Mouse (Mus musculus) kidney, postnatal 0 days (tissue): Measurements from ENCODE around the gene Trappc4. TPM values are rescaled to one million over a fixed set of nuclear protein-coding genes. Genes with fewer than 3 reads are reported as not detected.
"Not testable (repeated sequence)": the region's sequence is repeated elsewhere in the genome, so short reads cannot be mapped to it uniquely, and the experiment has no call there.

Experiments used
- ATAC-seq: fragments of 200-750 bp; cut with Nextera tagmentation; replicated peaks from 2 replicates; pipeline ENCODE4 v1.8.0; 2017; ENCODE audit warnings: low read depth, moderate number of reproducible peaks, moderate TSS enrichment, moderate library complexity; ENCODE audit not compliant: low FRiP score
- DNase-seq: peaks from one replicate; pipeline ENCODE4 v3.0.0-alpha.2; 2016; ENCODE audit warnings: low spot score
- H3K27ac ChIP-seq: fragments of 300-500 bp; sonication (generic); 2 replicates; pipeline ENCODE4 v1.5.1; 2014; ENCODE audit warnings: mild to moderate bottlenecking
- H3K27me3 ChIP-seq: fragments of 300-500 bp; sonication (generic); 2 replicates; pipeline ENCODE4 v1.6.1; 2014; ENCODE audit warnings: low read length, mixed read lengths; ENCODE audit not compliant: insufficient read depth
- H3K36me3 ChIP-seq: fragments of 300-500 bp; sonication (generic); 2 replicates; pipeline ENCODE4 v1.6.1; 2014; ENCODE audit warnings: low read length, mixed read lengths; ENCODE audit not compliant: insufficient read depth
- H3K4me1 ChIP-seq: fragments of 300-500 bp; sonication (generic); replicated peaks from 2 replicates; pipeline ENCODE4 v1.6.1; 2014; ENCODE audit warnings: antibody characterized with exemption, low read length, mixed read lengths; ENCODE audit not compliant: insufficient read depth
- H3K4me2 ChIP-seq: fragments of 300-500 bp; sonication (generic); 2 replicates; pipeline ENCODE4 v1.6.1; 2014; ENCODE audit warnings: mild to moderate bottlenecking, low read length, moderate library complexity, mixed read lengths
- H3K4me3 ChIP-seq: fragments of 300-500 bp; sonication (generic); replicated peaks from 2 replicates; pipeline ENCODE4 v1.5.1; 2014; ENCODE audit warnings: low read depth, low read length
- H3K9ac ChIP-seq: fragments of 300-500 bp; sonication (generic); 2 replicates; pipeline ENCODE4 v1.6.1; 2014; ENCODE audit warnings: low read depth, low read length
- H3K9me3 ChIP-seq: fragments of 300-500 bp; sonication (generic); replicated peaks from 2 replicates; pipeline ENCODE4 v1.6.1; 2016; ENCODE audit warnings: low read length, inconsistent platforms, mixed read lengths
- CTCF ChIP-seq: IDR thresholded peaks from 2 replicates; pipeline ENCODE4 v1.5.1; 2016; ENCODE audit warnings: antibody characterized with exemption, low read depth, mild to moderate bottlenecking, moderate library complexity
- WGBS: fragments of 180-500 bp; shearing (Covaris S2); extraction: QIAGEN DNeasy Blood & Tissue Kit; methylation state at CpG from one replicate; pipeline ENCODE4 v1.1.7; 2014; 5-methylcytosine and 5-hydroxymethylcytosine counted together
- polyA plus RNA-seq: library from polyadenylated mRNA; unstranded; fragments of >200 nt; fragmentation: Nextera tagmentation; extraction: Ambion mirVana; gene quantifications from 2 replicates; pipeline ENCODE4 v1.2.1, GENCODE M21; 2015

Trappc4 gene
- polyA plus RNA-seq, 1 experiment from 2014 or later = 135 TPM

GRCm38 (mm10) chr9:44435747-44436146, 28.3 kb upstream of the Trappc4 start:
- H3K9me3 ChIP-seq = no peaks in the 10 kb centered on the region
- 75% methylated on average over 6 of the region's 6 CpGs for WGBS
- no peak overlapping the region for H3K9ac ChIP-seq
- H3K36me3 ChIP-seq = no peaks in the 10 kb centered on the region
- no peak for ATAC-seq
- TF ChIP-seq CTCF = no peak
- H3K4me2 ChIP-seq = no peak overlapping the region
- no peak overlapping the region for H3K4me3 ChIP-seq
- no peak overlapping the region for H3K27ac ChIP-seq
- DNase-seq = no peak
- no peaks in the 10 kb centered on the region for H3K4me1 ChIP-seq
- no peaks in the 10 kb centered on the region for H3K27me3 ChIP-seq

DNA sequence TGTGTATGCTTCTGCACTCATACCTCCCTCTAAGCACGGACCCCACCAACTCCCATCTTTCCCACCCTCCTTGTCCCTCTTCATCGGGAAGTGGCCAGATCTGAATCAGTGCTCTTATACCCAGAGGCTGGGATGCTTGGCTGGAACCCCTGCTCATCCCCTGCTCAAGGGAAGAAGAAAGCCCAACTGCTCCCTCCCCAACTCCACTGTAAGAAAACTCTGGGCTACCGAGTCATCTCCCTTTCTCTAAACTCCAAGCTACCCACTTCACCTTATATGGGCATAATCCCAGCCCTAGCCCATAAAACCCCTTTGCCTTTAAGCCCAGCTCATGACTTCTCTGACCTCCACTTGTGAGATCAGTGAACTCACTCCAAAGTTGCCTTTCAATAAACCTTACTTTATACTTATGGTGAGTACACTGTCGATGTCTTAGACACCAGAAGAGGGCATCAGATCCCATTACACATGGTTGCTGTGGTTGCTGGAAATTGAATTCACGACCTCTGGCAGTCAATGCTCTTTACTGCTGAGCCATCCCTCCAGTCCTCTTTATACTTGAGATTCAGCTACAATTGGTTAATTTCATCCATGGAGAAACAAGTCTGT, 25.3 kb upstream of the Trappc4 start:
- peak; percentile 21; the same call in 1 of the 2 replicates for TF ChIP-seq CTCF
- Histone ChIP-seq H3K27me3 (no peaks in the 10 kb centered on the region), H3K27ac (no peak overlapping the region), H3K4me2 (no peak overlapping the region), H3K9ac (no peak overlapping the region), H3K4me1 (no peaks in the 10 kb centered on the region), H3K36me3 (no peaks in the 10 kb centered on the region), H3K9me3 (no peaks in the 10 kb centered on the region), H3K4me3 (no peak overlapping the region)
- ATAC-seq (no peak), DNase-seq (no peak)
- 38% methylated on average over 5 of the region's 5 CpGs for WGBS

DNA sequence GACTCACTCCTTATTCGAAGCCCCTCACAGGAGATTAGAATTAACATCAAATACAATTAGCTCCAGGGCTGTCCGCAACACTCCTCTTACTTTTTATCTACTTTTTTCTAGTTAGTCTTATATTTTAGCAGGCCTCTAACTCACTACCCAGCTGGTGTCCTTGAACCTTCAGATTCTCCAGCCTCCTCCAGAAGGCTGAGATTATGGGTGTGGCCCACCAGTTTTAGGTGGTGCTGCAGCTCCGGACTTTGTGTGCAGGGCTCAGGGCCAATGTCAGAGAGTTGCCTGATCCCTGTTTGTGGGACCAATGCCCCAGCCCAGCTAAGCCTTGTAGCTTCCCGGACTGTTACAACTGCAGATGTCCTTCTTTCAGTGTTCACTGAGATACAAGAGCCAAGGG, 16.2 kb upstream of the Trappc4 start:
- no peaks in the 10 kb centered on the region for H3K27me3 ChIP-seq
- no peak overlapping the region for H3K27ac ChIP-seq
- 89% methylated on average over 4 of the region's 4 CpGs for WGBS

DNA sequence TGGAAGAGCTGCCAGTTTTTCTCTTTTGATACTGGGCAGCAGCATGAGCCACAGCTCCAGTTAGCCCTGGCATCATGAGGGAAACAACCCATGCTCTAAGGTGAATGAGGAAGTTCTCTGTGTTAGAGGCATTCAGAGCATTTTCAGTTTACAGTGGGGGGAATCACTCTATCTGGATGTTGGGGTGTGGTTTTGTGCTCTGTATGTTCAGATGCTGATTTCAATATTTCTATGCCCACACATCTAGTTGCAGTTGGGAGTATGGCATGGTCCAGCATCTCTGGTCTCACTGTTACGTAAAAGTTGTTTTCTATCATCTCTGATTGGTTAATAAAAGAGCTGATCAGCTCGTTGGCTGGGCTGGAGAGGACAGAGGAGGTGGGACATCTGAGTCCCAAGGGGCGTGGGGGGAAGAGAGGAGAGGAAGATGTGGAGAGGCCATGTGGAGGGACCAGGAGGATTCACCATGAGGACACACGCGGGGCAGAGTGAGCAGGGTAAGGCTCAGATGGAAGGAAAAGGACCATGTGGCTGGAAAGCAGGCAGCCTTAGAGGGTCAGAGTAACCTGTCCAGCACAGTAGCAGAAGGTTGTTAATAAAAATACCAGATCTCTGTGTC, 13.0 kb upstream of the Trappc4 start:
- Histone ChIP-seq H3K4me2 (no peak overlapping the region), H3K9ac (no peak overlapping the region), H3K4me3 (no peak overlapping the region), H3K27ac (no peak overlapping the region), H3K4me1 (0 out of 2 replicates have a peak, but pooled peaks cover 3% of the 10 kb centered on the region), H3K27me3 (no peaks in the 10 kb centered on the region), H3K36me3 (no peaks in the 10 kb centered on the region), H3K9me3 (no peaks in the 10 kb centered on the region)
- WGBS = 69% methylated on average over 5 of the region's 5 CpGs
- no peak for DNase-seq
- no peak for TF ChIP-seq CTCF
- ATAC-seq = no peak

More for the DNA sequence above, 16.2 kb upstream of the Trappc4 start:
- DNase-seq (no peak), ATAC-seq (no peak)
- no peaks in the 10 kb centered on the region for H3K9me3 ChIP-seq
- TF ChIP-seq CTCF = no peak
- no peak overlapping the region for H3K9ac ChIP-seq
- no peak overlapping the region for H3K4me3 ChIP-seq
- H3K4me2 ChIP-seq = no peak overlapping the region
- no peaks in the 10 kb centered on the region for H3K36me3 ChIP-seq
- no peaks in the 10 kb centered on the region for H3K4me1 ChIP-seq

DNA sequence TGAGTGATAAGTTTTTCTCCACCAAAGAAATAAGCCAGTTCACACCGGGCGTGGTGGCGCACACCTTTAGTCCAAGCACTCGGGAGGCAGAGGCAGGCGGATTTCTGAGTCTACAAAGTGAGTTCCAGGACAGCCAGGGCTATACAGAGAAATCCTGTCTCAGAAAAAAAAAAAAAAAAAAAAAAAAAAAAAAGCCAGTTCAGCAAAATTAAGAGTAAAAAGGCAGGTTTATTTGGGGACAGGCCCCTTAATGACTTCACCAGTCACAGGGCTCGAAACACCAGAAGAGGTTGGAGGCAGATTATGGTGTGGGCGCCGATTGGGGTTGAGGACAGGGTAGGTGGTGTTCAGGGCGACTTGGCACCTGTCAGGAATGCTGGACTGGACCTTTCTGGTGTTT, 12.3 kb upstream of the Trappc4 start:
- H3K27ac ChIP-seq, ATAC-seq: not testable (repeated sequence)
- WGBS = 90% methylated on average over 9 of the region's 9 CpGs

DNA sequence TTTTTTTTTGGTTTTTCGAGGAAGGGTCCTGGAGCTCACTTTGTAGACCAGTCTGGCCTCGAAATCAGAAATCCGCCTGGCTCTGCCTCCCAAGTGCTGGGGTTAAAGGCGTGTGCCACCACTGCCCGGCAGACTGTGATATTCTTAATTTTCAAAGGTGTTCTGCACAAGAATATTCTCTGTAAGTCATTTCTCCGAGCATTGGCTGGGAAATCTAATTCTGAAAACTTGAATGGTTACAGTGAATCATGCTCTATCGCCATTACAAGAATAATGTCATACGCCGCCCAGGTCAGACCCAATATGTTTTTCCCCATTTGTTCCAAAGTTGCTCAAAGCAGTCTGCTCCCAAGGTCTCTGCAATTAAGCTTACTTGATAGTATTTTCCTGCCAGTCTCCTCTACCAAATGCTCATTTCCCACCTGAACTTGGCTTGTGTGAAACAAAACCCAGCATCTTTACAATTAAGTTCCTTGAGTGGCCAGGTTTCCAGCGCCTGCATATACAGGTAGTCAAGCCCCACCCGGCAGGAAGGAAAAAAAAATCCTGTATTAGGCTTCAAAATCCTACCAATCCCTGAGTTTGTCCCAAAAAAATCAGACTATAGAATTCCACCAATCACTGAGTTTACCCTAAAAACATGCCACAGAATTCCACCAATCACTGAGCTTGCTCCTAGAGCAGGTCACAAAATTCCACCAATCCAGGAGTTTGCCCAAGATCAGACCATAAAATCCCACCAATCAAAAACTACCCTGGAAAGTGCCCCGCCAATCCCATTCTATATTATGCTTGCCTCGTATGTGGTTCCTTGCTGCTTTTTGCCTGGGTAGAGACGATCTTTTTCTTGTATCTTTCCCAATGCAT, 11.4 kb upstream of the Trappc4 start, which contains the start of gene Ccdc84:
TSS of gene Ccdc84 (minus strand) at position 51 of the 867 bp plus-strand sequence.
- H3K4me1 ChIP-seq = 0 out of 2 replicates have a peak, but pooled peaks cover 3% of the 10 kb centered on the region
- 73% methylated on average over 14 of the region's 14 CpGs for WGBS
- ATAC-seq = no peak

More for the DNA sequence above, 12.3 kb upstream of the Trappc4 start:
- H3K4me3 ChIP-seq, H3K9ac ChIP-seq, H3K27me3 ChIP-seq, H3K36me3 ChIP-seq, H3K9me3 ChIP-seq, H3K4me2 ChIP-seq, DNase-seq, H3K4me1 ChIP-seq: not testable (repeated sequence)

More for the DNA sequence above, 11.4 kb upstream of the Trappc4 start, which contains the start of gene Ccdc84:
- peak within 1 kb of the TSS; percentile 86 for H3K4me3 ChIP-seq
- no peaks in the 10 kb centered on the region for H3K27me3 ChIP-seq
- H3K27ac ChIP-seq = peak within 1 kb of the TSS; percentile 78
- H3K36me3 ChIP-seq = peaks cover 4% of the 10 kb centered on the region; the same call in 1 of the 2 replicates
- TF ChIP-seq CTCF = no peak
- peak within 1 kb of the TSS; percentile 81 for H3K9ac ChIP-seq
- no peaks in the 10 kb centered on the region for H3K9me3 ChIP-seq
- DNase-seq = no peak
- peak within 1 kb of the TSS; percentile 93 for H3K4me2 ChIP-seq
